Mouse (Mus musculus) v-Abl transformed pro-B cells (cell line): ENCODE results near the gene Kdf1.

ENCODE experiments used
- in situ Hi-C, 2 experiments: fragments of 400-800 bp; cut with MboI; formaldehyde crosslinking; loops; one replicate each; pipeline ENCODE4 v1.15.1; 2025; ENCODE audit not compliant: unreplicated experiment in 2 of 2

Kdf1 gene

GRCm38 (mm10) chr4:133552768-133553447 lies 34.1 kb downstream of the Kdf1 start, which contains the start of gene Nr0b2:
TSS of gene Nr0b2 (plus strand) at chr4:133553376.
- in situ Hi-C loops, result no loop called here

GRCm38 (mm10) chr4:133553448-133554330 lies 34.9 kb downstream of the Kdf1 start:
- in situ Hi-C loops, result no loop called here

GRCm38 (mm10) chr4:133557041-133557717 lies 38.4 kb downstream of the Kdf1 start:
- in situ Hi-C loops, result no loop called here

- in situ Hi-C loops, result no loop called here
These were observed 41.1 kb downstream of the Kdf1 start for GRCm38 (mm10) chr4:133559846-133560245.

GRCm38 (mm10) chr4:133561622-133562021 lies 42.9 kb downstream of the Kdf1 start:
- in situ Hi-C loops, result no loop called here

- in situ Hi-C loops, result no loop called here
These were observed 44.4 kb downstream of the Kdf1 start for GRCm38 (mm10) chr4:133563123-133563571.

GRCm38 (mm10) chr4:133567251-133567650 lies 48.5 kb downstream of the Kdf1 start:
- in situ Hi-C loops, result no loop called here

GRCm38 (mm10) chr4:133569291-133570065 lies 50.7 kb downstream of the Kdf1 start:
- in situ Hi-C loops, result no loop called here

GRCm38 (mm10) chr4:133570066-133570466 lies 51.3 kb downstream of the Kdf1 start:
- in situ Hi-C loops, result no loop called here

GRCm38 (mm10) chr4:133574070-133574842 lies 55.5 kb downstream of the Kdf1 start, which contains the start of gene Gpatch3:
TSS of gene Gpatch3 (plus strand) at chr4:133574745.
- in situ Hi-C loops, result no loop called here

- in situ Hi-C loops, result no loop called here
These were observed 56.1 kb downstream of the Kdf1 start for GRCm38 (mm10) chr4:133574843-133575202.

- in situ Hi-C loops, result no loop called here
These were observed 59.2 kb downstream of the Kdf1 start for GRCm38 (mm10) chr4:133577983-133578382.
